Mouse (Mus musculus): Measurements from ENCODE around the gene Cmtm2b.

GRCm38 (mm10) chr8:104353186-104353585, 31.2 kb downstream of the Cmtm2b start:
- TF ChIP-seq POLR2A (IDR thresholded peaks at IDR 0.05; ENCODE audit: control insufficient read depth, low read depth, low read length) (no peak), CTCF (IDR thresholded peaks at IDR 0.05; ENCODE audit: control insufficient read depth, insufficient read depth, insufficient replicate concordance, low read depth, low read length) (peak; percentile 2; the same call in 1 of the 2 replicates)

Measured in testis, adult 2 months (tissue).